Mouse (Mus musculus): ENCODE measurements around the gene Zfp277. TPM values are rescaled to one million over a fixed set of nuclear protein-coding genes. Genes with fewer than 3 reads are reported as not detected.

The Zfp277 gene
- total and polyA plus RNA-seq, 2 experiments from 2014 or later = 22.9 to 29.9 TPM

DNA sequence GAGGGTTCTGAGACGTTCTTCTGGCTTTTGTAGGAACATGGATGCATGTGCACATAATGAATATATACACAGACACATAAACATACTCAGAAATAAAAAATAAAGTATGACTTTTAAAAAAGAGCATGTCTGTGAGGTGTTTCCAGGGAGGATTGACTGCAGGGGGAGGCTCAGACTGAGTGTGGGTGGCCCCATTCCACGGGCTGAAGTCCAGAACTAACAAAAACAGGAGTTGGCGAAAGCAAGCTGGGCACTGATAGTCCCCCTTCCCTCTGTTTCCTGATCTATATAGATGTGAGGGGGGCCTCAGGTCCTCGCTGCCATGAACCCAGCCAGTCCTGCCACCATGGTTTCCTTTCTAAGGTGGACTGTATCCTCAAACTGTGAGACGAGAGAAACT lies 57.9 kb downstream of the Zfp277 start:
- H3K4me1 ChIP-seq (ENCODE audit: insufficient read depth, low read length) = no peaks in the 10 kb centered on the region
- TF ChIP-seq CTCF (IDR thresholded peaks at IDR 0.05) = no peak
- H3K4me3 ChIP-seq (ENCODE audit: low read depth, low read length) = no peak overlapping the region
- no peak overlapping the region for H3K9ac ChIP-seq (replicated peaks; ENCODE audit: low read length, poor library complexity, severe bottlenecking)
- H3K4me2 ChIP-seq (ENCODE audit: low read depth, low read length, poor library complexity, severe bottlenecking) = no peak overlapping the region
- H3K27me3 ChIP-seq (ENCODE audit: insufficient read depth, low read length) = no peaks in the 10 kb centered on the region
- H3K27ac ChIP-seq (ENCODE audit: low read depth, low read length) = no peak overlapping the region
- H3K9me3 ChIP-seq (ENCODE audit: low read length) = no peaks in the 10 kb centered on the region
- no peaks in the 10 kb centered on the region for H3K36me3 ChIP-seq (ENCODE audit: insufficient read depth, low read length)
- no peak for DNase-seq (ENCODE audit: low spot score)
- WGBS = 65% methylated on average over 5 of the region's 5 CpGs
- ATAC-seq (ENCODE audit: low FRiP score) = no peak

DNA sequence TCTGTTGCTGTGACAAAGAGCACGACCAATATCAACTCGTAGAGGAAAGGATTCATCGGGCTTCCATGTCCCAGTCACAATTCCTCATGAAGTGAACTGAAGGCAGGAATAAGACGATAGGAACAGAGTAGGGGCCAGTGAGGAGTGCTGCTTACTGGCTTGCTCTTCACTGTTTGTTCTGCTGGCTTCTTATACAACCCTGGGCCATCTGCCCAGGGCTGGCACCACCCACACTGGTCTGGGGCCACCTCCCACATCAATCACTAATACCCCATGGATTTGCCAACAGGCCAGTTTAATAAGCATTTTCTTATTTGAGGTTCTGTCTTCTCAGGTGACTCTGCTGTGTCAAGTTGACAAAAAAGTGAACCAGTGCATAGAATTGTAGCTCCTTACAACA lies 60.4 kb downstream of the Zfp277 start:
- no peak for ATAC-seq (ENCODE audit: low FRiP score)

DNA sequence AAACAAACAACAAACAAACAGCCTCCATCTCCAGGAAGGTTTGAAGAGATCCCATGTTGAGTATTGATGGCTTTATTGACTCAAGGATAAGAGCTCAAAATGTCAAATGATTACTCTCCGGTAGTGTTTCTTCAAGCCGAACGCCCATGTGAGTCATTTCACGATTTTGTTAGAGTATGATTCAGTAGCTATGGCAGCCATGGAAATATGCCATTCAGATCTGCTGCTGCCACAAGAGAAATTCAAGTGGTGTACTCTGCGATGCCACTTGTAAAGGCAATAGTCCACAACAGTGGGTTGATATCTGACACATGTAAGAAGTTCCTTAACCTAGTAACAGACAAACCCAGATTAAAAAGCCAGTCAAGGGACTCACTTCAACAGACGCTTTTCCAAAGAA lies 62.0 kb downstream of the Zfp277 start:
- H3K4me3 ChIP-seq (ENCODE audit: low read depth, low read length) = no peak overlapping the region
- no peaks in the 10 kb centered on the region for H3K9me3 ChIP-seq (ENCODE audit: low read length)
- no peak for TF ChIP-seq CTCF (IDR thresholded peaks at IDR 0.05)
- no peaks in the 10 kb centered on the region for H3K4me1 ChIP-seq (ENCODE audit: insufficient read depth, low read length)
- H3K36me3 ChIP-seq (ENCODE audit: insufficient read depth, low read length) = no peaks in the 10 kb centered on the region
- 90% methylated on average over 6 of the region's 6 CpGs for WGBS
- no peak overlapping the region for H3K4me2 ChIP-seq (ENCODE audit: low read depth, low read length, poor library complexity, severe bottlenecking)
- H3K9ac ChIP-seq (replicated peaks; ENCODE audit: low read length, poor library complexity, severe bottlenecking) = no peak overlapping the region
- DNase-seq (ENCODE audit: low spot score) (no peak), ATAC-seq (ENCODE audit: low FRiP score) (no peak)
- H3K27ac ChIP-seq (ENCODE audit: low read depth, low read length) = no peak overlapping the region
- H3K27me3 ChIP-seq (ENCODE audit: insufficient read depth, low read length) = no peaks in the 10 kb centered on the region

More for the DNA sequence above, 60.4 kb downstream of the Zfp277 start:
- Histone ChIP-seq H3K27me3 (ENCODE audit: insufficient read depth, low read length) (no peaks in the 10 kb centered on the region), H3K9me3 (ENCODE audit: low read length) (no peaks in the 10 kb centered on the region), H3K27ac (ENCODE audit: low read depth, low read length) (no peak overlapping the region), H3K9ac (replicated peaks; ENCODE audit: low read length, poor library complexity, severe bottlenecking) (no peak overlapping the region), H3K4me3 (ENCODE audit: low read depth, low read length) (no peak overlapping the region), H3K4me1 (ENCODE audit: insufficient read depth, low read length) (no peaks in the 10 kb centered on the region), H3K36me3 (ENCODE audit: insufficient read depth, low read length) (no peaks in the 10 kb centered on the region), H3K4me2 (ENCODE audit: low read depth, low read length, poor library complexity, severe bottlenecking) (no peak overlapping the region)
- 93% methylated on average over 4 of the region's 4 CpGs for WGBS
- no peak for TF ChIP-seq CTCF (IDR thresholded peaks at IDR 0.05)
- no peak for DNase-seq (ENCODE audit: low spot score)

DNA sequence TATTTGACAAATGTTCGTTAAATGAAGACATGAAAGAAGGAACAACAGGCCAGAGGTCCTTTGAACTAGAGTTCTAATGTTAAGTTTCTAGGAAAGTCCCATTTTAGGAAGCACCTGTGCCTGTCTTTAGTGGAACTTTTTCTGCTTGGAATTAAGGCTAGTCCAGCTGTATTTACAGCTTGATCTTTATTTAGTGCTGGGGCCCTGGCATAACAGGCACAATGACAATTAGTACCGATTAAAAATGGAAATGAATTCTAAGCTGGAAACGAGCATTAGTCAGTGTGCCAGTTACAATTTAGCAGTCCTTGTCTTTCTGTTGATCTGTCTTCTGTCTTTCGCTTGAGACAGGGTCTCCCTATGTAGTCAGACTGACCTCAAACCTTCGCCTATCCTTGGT lies 63.2 kb downstream of the Zfp277 start:
- WGBS = 86% methylated on average over 5 of the region's 5 CpGs
- Histone ChIP-seq H3K27me3 (ENCODE audit: insufficient read depth, low read length) (no peaks in the 10 kb centered on the region), H3K4me3 (ENCODE audit: low read depth, low read length) (no peak overlapping the region), H3K9ac (replicated peaks; ENCODE audit: low read length, poor library complexity, severe bottlenecking) (no peak overlapping the region), H3K36me3 (ENCODE audit: insufficient read depth, low read length) (no peaks in the 10 kb centered on the region), H3K4me2 (ENCODE audit: low read depth, low read length, poor library complexity, severe bottlenecking) (no peak overlapping the region), H3K9me3 (ENCODE audit: low read length) (no peaks in the 10 kb centered on the region), H3K27ac (ENCODE audit: low read depth, low read length) (no peak overlapping the region), H3K4me1 (ENCODE audit: insufficient read depth, low read length) (no peaks in the 10 kb centered on the region)
- DNase-seq (ENCODE audit: low spot score) = no peak
- TF ChIP-seq CTCF (IDR thresholded peaks at IDR 0.05) = no peak
- no peak for ATAC-seq (ENCODE audit: low FRiP score)

DNA sequence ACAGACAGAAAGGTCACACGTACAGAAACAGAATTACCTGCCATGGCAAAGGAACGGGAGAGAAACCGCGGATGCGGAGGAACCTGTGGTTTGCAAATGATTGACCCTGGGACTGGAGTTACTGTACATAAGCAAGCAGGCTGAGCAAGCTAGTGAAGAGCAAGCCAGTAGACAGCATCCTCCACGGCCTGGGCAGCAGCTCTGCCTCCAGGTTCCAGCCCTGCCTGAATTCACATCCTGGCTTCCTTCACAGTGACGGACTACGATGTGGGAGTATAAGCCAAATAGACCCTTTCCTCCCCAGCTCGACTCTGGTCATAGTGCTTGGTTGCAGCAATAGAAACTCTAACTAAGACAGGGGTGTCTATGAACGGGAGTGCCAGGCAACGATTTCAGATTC lies 63.9 kb downstream of the Zfp277 start:
- ATAC-seq (ENCODE audit: low FRiP score) = no peak
- H3K36me3 ChIP-seq (ENCODE audit: insufficient read depth, low read length) = no peaks in the 10 kb centered on the region
- WGBS = 93% methylated on average over 11 of the region's 11 CpGs

DNA sequence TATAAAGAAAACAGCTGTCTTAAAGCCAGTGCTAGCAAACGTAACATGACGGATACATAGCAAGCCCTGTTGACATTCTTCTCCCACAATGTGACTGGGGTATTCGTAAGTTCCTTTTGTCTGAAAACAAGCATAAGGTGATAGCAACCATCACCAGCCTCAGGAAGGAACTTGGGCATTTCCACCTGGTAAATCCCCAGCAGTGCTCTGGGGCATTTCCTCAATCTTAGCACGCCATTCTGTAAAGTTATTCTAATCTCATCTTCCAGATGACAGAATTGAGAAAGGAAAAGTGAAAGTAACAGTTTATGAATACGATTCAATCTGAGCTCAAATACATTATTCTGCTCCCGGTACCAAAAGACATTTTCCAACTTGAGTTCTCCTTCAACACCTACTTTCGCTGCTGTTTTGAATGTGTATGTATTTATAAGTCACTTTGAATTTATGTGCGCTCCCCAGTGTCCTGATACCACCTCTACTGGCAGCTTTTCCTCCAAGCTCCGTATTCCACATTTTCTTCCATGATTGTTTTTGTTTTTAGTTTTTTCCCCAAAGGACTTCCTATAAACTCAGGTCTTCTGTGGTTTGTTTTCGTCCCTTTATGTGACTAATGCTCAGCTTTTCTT lies 64.4 kb downstream of the Zfp277 start:
- Histone ChIP-seq H3K27ac (ENCODE audit: low read depth, low read length) (no peak overlapping the region), H3K9me3 (ENCODE audit: low read length) (no peaks in the 10 kb centered on the region), H3K36me3 (ENCODE audit: insufficient read depth, low read length) (no peaks in the 10 kb centered on the region), H3K4me1 (ENCODE audit: insufficient read depth, low read length) (no peaks in the 10 kb centered on the region), H3K4me2 (ENCODE audit: low read depth, low read length, poor library complexity, severe bottlenecking) (no peak overlapping the region), H3K27me3 (ENCODE audit: insufficient read depth, low read length) (no peaks in the 10 kb centered on the region), H3K9ac (replicated peaks; ENCODE audit: low read length, poor library complexity, severe bottlenecking) (no peak overlapping the region), H3K4me3 (ENCODE audit: low read depth, low read length) (no peak overlapping the region)
- no peak for TF ChIP-seq CTCF (IDR thresholded peaks at IDR 0.05)
- ATAC-seq (ENCODE audit: low FRiP score) (no peak), DNase-seq (ENCODE audit: low spot score) (no peak)
- WGBS = 84% methylated on average over 10 of the region's 10 CpGs

More for the DNA sequence above, 63.9 kb downstream of the Zfp277 start:
- no peaks in the 10 kb centered on the region for H3K9me3 ChIP-seq (ENCODE audit: low read length)
- no peaks in the 10 kb centered on the region for H3K27me3 ChIP-seq (ENCODE audit: insufficient read depth, low read length)
- H3K27ac ChIP-seq (ENCODE audit: low read depth, low read length) = 0 out of 2 replicates have a peak overlapping the region, but pooled peaks have one; percentile 26
- no peak overlapping the region for H3K9ac ChIP-seq (replicated peaks; ENCODE audit: low read length, poor library complexity, severe bottlenecking)
- no peak overlapping the region for H3K4me3 ChIP-seq (ENCODE audit: low read depth, low read length)
- H3K4me1 ChIP-seq (ENCODE audit: insufficient read depth, low read length) = no peaks in the 10 kb centered on the region
- no peak overlapping the region for H3K4me2 ChIP-seq (ENCODE audit: low read depth, low read length, poor library complexity, severe bottlenecking)
- TF ChIP-seq CTCF (IDR thresholded peaks at IDR 0.05) = no peak
- DNase-seq (ENCODE audit: low spot score) = no peak
